Mouse (Mus musculus) embryo, embryonic 9.5 days (tissue): ENCODE results near the gene Hist1h2ai.
A peak's percentile ranks its signal among the peaks of the same experiment; 100 is the strongest.

Source experiments
- DNase-seq: peaks from one replicate; pipeline ENCODE4 v3.0.0-alpha.2; 2017; ENCODE audit errors: extremely low spot score

Hist1h2ai gene

DNA sequence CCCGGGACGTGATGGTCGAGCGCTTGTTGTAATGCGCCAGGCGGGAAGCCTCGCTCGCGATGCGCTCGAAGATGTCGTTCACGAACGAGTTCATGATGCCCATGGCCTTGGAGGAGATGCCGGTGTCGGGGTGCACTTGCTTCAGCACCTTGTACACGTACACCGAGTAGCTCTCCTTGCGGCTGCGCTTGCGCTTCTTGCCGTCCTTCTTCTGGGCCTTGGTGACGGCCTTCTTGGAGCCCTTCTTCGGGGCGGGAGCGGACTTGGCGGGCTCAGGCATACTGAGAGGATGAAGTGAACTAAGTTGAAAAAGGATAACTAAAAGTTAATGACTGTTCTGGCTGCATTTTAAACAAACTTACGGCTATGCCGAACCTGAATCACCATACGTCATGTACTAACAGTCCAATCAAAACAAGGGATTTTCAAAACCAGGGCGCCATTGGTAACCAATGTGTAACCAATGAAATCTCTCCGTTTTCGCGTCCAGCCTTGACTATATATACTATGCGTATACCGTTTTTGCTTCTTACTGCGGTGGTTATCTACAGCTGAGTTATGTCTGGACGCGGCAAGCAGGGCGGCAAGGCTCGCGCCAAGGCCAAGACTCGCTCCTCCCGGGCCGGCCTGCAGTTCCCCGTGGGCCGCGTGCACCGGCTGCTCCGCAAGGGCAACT, at the start of gene Hist1h2ai, which contains the start of gene Hist1h2bl:
Hist1h2ai (plus strand) TSS at position 559 of the 676 bp plus-strand sequence.
Hist1h2bl (minus strand) TSS at position 280 of the 676 bp plus-strand sequence.
- peak; percentile 95 for DNase-seq

DNA sequence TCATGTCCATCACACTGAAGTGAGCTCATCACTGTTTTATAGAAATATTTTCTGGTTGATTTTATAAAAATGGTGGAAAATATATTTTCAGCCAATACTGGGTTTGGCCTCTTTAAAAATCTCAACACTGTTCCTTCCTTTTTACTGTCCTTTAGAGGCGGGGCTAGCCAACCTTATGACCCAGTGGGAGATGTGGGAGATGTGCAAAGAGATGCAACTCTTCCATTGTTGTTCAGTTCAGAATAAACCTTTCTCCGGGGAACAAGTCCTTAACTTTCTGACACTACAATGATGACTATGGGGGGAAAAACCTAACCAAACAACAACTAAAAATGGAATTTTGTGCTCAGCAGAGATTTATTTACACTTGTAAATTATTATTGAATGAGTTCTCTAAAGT, 38.9 kb upstream of the Hist1h2ai start, which contains the start of gene Olfr1360:
Olfr1360 (minus strand) TSS at position 101 of the 400 bp plus-strand sequence.
- DNase-seq: no peak

DNA sequence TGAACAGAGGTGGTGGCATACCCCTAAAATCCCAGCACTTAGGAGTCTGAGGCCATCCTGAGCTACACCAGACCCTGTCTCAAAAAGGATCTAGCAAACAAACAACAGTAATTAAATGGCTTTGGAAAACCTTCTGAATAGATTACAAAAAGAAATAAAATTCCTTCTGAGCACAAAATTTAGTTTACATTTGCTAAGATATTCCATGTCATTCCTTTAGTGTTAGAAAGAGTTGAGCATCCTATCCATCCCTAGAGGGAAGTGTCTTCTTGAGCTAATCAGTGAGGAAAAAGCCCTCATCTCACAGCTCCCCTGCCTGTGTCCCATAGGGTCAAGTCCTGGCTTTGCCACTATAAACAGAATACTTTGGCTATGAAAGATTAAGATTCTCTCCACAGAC, 18.4 kb upstream of the Hist1h2ai start, which contains the start of gene Olfr1359:
Olfr1359 (plus strand) TSS at position 301 of the 400 bp plus-strand sequence.
- DNase-seq: no peak

DNA sequence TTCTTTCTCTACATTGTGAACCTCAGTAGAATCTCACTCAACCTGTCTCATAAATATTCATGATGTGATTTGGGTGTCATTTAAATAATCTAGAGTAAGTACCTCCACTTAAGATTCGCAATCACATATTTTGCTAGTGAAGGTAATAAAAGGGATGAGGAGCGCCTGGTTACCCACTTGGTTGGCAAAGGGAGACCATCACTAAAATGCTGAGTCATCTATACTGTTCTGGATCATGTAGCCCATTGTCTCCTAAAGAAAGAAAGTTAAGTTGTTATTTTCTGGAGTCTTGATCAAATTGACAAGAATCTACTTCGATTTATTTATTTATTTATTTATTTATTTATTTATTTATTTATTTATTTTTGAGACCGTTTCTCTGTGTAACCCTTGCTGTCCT, 9.6 kb upstream of the Hist1h2ai start:
- DNase-seq: no peak

DNA sequence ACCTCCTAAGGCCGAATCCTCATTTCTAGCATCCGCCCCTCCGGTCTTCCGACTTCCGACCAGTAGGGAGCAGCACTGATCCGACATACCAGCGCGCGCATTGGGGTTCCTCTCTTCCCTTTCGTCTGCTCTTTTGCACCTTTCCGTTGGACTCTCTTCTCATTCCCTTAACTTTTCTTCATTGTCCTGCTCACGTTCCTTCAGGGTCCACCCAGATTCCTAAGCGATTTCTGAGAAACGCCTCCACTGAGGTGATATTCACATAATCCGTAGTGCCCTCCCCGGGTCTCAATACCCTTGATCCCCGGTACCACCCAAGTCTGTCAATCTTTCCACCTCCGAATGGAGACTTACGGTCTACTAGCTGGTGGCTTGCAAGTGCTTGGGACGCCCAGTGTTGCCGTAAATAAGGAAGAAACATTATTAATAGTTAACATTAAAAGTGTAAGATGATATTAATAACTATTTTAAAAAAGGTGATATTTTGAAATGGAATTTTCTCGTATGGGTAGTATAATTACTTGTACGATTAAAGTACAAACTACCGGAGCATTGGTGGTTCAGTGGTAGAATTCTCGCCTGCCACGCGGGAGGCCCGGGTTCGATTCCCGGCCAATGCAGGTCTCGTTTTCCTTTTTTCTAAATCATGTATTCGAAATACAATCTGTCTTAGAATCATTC, 6.1 kb upstream of the Hist1h2ai start:
- peak; percentile 91 for DNase-seq

DNA sequence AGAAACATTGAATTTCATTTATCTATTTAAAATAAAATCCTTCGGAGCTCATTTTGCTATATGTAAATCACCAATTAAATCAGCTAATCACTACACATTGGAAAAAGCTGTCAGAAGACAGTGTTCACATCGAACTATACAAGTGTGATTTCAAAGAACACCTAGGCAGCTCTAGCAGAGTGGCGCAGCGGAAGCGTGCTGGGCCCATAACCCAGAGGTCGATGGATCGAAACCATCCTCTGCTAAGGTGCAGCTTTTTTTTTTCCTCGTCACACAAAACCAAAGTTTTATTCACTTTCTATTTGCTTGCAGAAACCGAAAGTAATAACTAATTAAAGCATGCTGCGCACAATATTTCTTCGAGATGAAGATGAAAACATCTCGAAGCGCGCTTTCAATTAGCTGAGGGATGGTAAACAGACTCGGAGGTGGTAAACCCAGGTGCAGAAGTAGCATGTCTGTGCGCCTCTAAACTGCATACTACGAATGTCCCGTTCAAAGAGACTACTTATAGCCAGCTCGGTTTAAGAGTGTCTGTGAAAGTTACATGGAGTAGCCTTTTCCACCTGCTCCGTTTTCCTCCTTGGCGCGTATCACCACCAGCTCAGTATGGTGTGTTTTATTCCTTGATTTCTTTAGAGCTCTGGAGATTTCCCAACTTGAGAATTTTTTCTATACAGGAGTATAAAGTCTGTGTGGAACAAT, 5.2 kb upstream of the Hist1h2ai start:
- DNase-seq: peak; percentile 83

DNA sequence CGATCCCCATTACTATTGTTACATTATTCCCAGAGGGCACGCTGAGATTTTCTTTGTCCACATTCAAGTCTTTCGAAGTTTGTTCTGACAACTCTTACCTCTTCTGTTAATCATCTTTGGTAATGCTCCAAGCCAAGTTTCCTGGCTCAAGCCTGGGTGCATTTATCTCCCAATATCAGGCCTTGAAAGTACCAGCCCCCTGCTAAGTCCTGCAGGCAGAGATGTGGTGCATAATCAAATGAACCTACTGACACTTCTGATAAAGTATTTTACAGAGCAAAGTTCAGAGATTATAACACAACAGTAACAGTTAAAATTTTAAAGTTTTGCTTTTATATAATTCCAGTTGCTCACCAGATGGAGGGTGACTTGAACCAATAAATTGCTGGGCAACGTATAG, 4.5 kb upstream of the Hist1h2ai start:
- DNase-seq: no peak

DNA sequence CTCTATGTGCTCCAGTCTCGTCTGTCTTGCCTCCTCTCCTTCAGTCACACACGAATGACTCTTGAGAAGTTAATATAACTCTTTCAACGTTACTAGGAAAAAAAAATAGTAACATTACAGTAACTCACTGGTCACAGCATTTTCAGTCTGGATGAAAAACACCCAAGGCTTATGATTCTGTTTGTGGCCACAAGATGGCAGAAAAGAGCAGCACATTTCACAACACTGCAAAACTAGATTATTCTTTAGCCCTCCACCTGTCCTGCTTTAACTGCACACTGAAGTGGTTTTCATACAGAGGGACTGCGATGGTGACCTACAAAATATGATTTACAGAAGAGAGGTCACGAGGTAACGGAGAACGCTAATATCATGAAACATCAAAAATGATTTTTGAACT, 1.5 kb upstream of the Hist1h2ai start:
- DNase-seq: no peak

DNA sequence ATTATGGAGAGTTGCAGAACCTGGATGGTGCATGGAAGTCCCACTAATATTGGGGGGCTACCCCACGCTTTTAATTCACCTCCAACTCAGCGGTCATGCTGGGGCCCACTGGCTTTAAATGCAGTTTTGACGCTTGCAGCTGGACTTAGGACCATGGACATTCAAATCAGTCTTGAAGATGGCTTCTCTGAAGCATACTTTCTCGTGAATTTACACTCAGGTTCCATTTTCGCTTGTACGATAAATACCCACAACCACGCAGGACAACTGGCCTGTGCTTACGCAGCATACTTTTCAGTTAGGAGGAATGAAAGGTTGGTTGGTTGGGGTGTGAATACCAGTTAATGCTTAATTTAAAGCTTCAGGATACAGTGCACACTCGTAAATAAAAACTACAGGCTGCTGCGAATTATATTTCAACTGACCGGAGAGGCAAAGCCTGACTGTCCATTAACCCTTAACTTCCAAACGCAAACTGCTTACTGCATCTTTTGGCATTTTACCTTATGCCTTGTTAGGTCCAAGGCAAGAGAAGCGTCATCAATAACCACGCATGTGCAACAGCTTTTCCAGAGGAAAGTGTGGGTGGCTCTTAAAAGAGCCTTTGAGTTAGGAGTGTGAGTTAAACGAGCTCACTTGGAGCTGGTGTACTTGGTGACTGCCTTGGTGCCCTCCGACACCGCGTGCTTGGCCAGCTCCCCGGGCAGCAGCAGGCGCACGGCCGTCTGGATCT, 925 bp upstream of the Hist1h2ai start:
- peak; percentile 70 for DNase-seq

DNA sequence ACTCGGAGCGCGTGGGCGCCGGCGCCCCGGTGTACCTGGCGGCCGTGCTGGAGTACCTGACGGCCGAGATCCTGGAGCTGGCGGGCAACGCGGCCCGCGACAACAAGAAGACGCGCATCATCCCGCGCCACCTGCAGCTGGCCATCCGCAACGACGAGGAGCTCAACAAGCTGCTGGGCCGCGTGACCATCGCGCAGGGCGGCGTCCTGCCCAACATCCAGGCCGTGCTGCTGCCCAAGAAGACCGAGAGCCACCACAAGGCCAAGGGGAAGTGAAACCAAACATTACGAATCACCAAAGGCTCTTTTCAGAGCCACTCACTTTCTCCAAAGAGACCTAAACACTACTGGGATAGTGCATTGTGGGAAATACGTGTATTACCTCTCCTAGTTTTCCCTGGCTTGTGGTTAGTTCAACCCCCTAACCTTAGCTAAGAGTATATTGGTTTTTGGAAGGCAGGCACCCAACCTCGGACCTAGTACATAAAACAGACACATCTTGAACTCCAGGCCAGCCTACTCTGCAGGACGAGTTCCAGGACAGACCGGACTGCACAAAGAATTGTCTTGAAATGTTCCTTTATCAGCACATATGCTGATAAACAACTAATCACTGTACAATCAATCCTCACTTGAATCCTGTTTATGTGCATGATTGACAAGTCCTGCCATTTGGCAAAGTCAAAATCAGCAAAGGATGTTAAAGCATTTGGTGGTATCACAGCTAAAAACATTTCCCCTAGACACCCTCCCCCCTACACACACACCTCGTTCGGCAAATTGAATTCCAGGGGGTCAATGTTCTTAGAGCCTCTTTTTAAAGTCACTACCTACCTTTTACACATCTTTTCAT, 544 bp downstream of the Hist1h2ai start:
- peak; percentile 83 for DNase-seq

DNA sequence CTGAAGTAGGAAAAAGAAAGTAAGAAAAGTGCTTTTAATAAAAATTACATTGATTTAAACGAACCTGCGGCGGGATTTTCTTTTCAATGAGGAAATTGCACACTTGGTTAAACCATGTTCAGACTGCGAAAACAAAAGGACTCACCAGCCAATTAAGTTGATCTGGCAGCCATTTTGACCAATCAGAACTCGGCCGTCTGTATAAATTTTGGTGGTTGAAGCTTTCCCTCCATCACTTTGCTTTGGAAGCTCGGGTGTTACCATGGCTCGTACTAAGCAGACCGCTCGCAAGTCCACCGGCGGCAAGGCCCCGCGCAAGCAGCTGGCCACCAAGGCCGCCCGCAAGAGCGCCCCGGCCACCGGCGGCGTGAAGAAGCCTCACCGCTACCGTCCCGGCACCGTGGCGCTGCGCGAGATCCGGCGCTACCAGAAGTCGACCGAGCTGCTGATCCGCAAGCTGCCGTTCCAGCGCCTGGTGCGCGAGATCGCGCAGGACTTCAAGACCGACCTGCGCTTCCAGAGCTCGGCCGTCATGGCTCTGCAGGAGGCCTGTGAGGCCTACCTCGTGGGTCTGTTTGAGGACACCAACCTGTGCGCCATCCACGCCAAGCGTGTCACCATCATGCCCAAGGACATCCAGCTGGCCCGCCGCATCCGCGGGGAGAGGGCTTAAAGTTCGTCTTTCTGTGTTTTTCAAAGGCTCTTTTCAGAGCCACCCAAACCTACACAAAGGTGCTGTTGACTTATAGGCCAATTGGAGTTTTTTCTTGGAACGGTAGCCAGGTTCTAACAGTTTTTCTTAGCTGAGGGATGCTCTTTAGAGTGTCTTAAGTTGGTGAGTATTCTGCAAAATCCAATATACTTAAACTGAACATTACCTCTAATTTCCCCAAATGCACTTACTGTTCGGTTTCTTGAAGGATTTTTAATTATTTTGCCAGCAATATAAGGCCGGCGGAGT, 1.5 kb downstream of the Hist1h2ai start, which contains the start of gene Hist1h3h:
Hist1h3h (plus strand) TSS at position 263 of the 961 bp plus-strand sequence.
- DNase-seq: peak; percentile 95

DNA sequence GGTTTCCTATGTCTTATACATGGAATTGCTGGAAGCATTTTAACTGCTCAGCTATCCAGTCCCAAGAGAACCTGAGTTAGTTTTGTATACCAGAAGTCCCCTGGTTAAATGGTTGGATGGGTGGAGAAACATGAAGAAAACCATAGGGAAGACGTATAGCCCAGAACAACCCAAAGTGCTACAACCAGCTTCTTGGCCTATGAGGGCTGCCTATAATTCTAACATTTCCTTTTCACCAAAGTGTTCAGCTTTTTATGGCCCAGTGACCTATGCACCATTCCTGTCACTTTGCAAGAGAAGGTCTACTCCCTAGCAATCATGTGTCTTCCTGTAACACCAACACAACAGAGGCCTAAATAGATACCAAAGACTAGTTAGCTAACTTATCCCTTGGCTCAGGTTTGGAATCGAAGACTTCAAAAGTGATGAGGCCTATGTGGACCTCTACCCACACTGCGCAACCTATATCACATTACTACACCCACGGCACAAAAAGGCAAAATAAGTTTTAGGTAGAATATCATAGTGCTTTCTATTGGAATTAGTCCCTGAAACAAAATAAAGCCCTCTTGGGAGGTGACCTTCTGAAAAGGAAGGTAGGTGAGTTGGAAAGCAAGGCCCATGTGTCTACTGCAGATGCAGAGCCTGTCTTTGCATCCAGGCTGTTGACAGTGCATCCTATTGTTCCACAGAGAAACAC, 2.3 kb downstream of the Hist1h2ai start:
- DNase-seq: peak; percentile 76

DNA sequence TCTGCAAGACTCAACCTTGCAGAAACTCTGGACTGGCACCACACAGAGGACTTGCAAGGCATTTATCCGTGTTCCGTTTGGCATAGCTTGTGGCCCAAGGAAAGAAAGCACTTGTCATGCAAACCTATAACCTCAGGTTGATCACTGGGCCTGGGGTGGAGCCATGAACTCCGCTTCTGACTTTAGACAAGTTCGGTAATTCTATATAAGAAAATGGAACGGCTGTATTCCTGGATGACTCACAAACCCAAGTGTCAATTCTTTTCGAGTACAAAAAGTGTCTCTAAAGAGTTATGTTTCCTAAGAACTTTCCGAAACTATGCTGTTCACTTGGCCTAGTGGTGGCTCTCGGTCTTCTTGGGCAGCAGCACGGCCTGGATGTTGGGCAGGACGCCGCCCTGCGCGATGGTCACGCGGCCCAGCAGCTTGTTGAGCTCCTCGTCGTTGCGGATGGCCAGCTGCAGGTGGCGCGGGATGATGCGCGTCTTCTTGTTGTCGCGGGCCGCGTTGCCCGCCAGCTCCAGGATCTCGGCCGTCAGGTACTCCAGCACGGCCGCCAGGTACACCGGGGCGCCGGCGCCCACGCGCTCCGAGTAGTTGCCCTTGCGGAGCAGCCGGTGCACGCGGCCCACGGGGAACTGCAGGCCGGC, 5.0 kb downstream of the Hist1h2ai start:
- peak; percentile 59 for DNase-seq

DNA sequence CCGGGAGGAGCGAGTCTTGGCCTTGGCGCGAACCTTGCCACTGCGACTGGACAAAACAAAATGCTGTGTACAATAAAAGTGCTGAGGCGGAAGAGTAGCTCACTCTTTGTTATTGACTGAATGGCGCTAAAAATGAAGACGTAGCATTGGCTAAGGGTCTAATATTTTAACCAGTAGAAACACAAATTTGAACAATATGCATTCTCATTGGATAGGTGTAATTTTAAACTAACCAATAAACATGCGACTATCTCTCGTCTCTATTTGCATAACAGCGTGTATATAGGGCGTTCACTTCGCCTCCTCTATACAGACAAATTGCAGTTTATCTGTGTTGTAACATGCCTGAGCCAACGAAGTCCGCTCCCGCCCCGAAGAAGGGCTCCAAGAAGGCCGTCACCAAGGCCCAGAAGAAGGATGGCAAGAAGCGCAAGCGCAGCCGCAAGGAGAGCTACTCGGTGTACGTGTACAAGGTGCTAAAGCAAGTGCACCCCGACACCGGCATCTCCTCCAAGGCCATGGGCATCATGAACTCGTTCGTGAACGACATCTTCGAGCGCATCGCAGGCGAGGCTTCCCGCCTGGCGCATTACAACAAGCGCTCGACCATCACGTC, 5.6 kb downstream of the Hist1h2ai start, which contains the start of gene Hist1h2bm:
Hist1h2bm (plus strand) TSS at position 288 of the 616 bp plus-strand sequence.
- peak; percentile 92 for DNase-seq

DNA sequence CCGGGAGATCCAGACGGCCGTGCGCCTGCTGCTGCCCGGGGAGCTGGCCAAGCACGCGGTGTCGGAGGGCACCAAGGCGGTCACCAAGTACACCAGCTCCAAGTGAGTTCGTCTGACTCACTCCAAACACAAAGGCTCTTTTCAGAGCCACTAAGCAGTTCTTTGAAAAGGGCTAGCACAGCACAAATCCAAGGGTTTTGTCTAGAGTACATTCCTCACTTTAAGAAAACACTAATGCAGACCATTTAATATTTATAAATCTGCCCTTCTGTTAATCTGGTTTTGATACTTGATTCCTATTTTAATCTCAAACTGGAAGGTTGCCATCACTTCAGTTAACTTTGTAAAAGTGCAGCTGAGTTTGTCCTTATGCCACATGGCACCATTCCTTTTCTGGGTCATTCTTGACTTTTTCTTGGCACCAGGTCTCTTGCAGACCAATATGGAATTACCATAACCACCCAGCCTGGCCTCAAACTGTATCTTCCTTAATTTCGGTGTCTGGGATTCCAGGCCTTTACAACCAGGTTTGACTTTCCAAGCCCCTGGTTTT, 6.2 kb downstream of the Hist1h2ai start:
- DNase-seq: peak; percentile 75

DNA sequence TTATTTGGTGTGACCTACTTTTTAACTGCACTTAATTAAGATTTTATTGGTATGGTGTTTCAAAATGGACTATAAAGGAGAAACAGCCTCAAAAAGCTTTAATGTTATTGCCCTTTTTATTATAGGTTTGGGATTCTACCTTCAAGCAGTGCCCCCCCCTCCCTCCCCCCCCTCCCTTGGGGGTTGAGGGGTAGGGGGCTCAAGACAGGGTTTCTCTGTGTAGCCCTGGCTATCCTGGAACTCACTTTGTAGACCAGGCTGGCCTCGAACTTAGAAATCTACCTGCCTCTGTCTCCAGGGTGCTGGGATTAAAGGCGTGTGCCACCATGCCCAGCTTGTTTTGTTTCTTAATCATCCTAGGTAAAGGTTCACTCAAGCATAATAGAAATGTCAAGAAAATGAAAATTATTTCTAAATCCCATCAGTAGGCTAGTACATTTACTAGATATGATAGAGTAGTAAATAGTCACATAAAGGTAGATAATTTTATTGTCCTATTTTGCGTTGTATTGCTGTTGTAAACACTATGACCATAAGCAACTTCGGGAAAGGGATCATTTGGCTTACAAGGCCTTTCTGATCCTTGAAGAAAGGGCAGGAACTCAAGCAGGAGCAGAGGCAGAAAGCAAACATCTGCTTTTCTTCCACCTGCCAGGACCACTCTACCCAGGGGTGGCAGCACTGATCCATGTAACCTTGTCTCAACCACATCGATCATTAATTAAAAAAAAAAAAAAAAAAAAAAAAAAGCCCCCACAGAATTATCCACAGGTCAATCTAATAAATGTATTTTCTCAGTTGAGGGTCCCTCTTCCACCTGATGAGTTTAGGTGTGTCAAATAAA, 7.0 kb downstream of the Hist1h2ai start:
- DNase-seq: peak; percentile 70
